Mouse (Mus musculus) embryonic facial prominence, embryonic 10.5 days (tissue): ENCODE data around the gene L3hypdh. TPM values are rescaled to one million over a fixed set of nuclear protein-coding genes. Genes with fewer than 3 reads are reported as not detected.
A peak's percentile ranks its signal among the peaks of the same experiment; 100 is the strongest.

Experiments
- DNase-seq: peaks from one replicate; pipeline ENCODE4 v3.0.0-alpha.2; 2017; ENCODE audit warnings: low spot score
- H3K27ac ChIP-seq: fragments of 300-500 bp; sonication (generic); replicated peaks from 2 replicates; pipeline ENCODE4 v1.5.1; 2016; ENCODE audit warnings: mild to moderate bottlenecking
- H3K27me3 ChIP-seq: fragments of 300-500 bp; sonication (generic); replicated peaks from 2 replicates; pipeline ENCODE4 v1.6.1; 2016; ENCODE audit warnings: low read depth, mild to moderate bottlenecking; ENCODE audit not compliant: poor library complexity, severe bottlenecking
- H3K36me3 ChIP-seq: fragments of 300-500 bp; sonication (generic); replicated peaks from 2 replicates; pipeline ENCODE4 v1.6.1; 2016; ENCODE audit warnings: mild to moderate bottlenecking, moderate library complexity
- H3K4me1 ChIP-seq: fragments of 300-500 bp; sonication (generic); 2 replicates; pipeline ENCODE4 v1.6.1; 2016
- H3K4me3 ChIP-seq: fragments of 300-500 bp; sonication (generic); 2 replicates; pipeline ENCODE4 v1.5.1; 2016; ENCODE audit warnings: mild to moderate bottlenecking, moderate library complexity
- H3K9me3 ChIP-seq: fragments of 300-500 bp; sonication (generic); 2 replicates; pipeline ENCODE4 v1.6.1; 2016; ENCODE audit warnings: mild to moderate bottlenecking
- WGBS: fragments of 180-500 bp; shearing (Covaris S2); methylation state at CpG from one replicate; pipeline ENCODE4 v1.1.7; 2016; 5-methylcytosine and 5-hydroxymethylcytosine counted together
- polyA plus RNA-seq: library from polyadenylated mRNA; unstranded; fragments of >200 nt; fragmentation: Nextera tagmentation; extraction: Ambion mirVana; gene quantifications from 2 replicates; pipeline ENCODE4 v1.2.1, GENCODE M21; 2016

The L3hypdh gene
- polyA plus RNA-seq, 1 experiment from 2014 or later: 11.2 TPM

- no peaks in the 10 kb centered on the region for H3K36me3 ChIP-seq
- peak overlapping the region; percentile 78 for H3K4me3 ChIP-seq
- H3K4me1 ChIP-seq: peaks cover 46% of the 10 kb centered on the region
- peak; percentile 62 for DNase-seq
- WGBS: 2% methylated on average over 46 of the region's 46 CpGs
- H3K27me3 ChIP-seq: no peaks in the 10 kb centered on the region
- H3K27ac ChIP-seq: peak overlapping the region; percentile 96
- H3K9me3 ChIP-seq: no peaks in the 10 kb centered on the region
Measured at GRCm38 (mm10) chr12:72084261-72085023, 797 bp downstream of the L3hypdh start.

GRCm38 (mm10) chr12:72083265-72083664, 2.0 kb downstream of the L3hypdh start:
- DNase-seq: no peak

GRCm38 (mm10) chr12:72082370-72082769, 2.9 kb downstream of the L3hypdh start:
- H3K4me3 ChIP-seq: peak overlapping the region; percentile 42
- DNase-seq: peak; percentile 38

More at GRCm38 (mm10) chr12:72083265-72083664, 2.0 kb downstream of the L3hypdh start:
- no peaks in the 10 kb centered on the region for H3K9me3 ChIP-seq
- WGBS: 84% methylated on average over 9 of the region's 9 CpGs
- H3K4me3 ChIP-seq: no peak overlapping the region
- H3K27me3 ChIP-seq: no peaks in the 10 kb centered on the region
- no peaks in the 10 kb centered on the region for H3K36me3 ChIP-seq
- peaks cover 46% of the 10 kb centered on the region for H3K4me1 ChIP-seq
- no peak overlapping the region for H3K27ac ChIP-seq

GRCm38 (mm10) chr12:72081961-72082360, 3.3 kb downstream of the L3hypdh start:
- Histone ChIP-seq H3K9me3 (no peaks in the 10 kb centered on the region), H3K4me1 (peaks cover 34% of the 10 kb centered on the region), H3K27ac (no peak overlapping the region), H3K36me3 (peaks cover under 1% of the 10 kb centered on the region; the same call in 1 of the 2 replicates), H3K27me3 (no peaks in the 10 kb centered on the region), H3K4me3 (peak overlapping the region; percentile 42)
- WGBS: 78% methylated on average over 3 of the region's 3 CpGs
- no peak for DNase-seq

More at GRCm38 (mm10) chr12:72082370-72082769, 2.9 kb downstream of the L3hypdh start:
- no peak overlapping the region; the same call in 1 of the 2 replicates for H3K27ac ChIP-seq
- H3K4me1 ChIP-seq: peaks cover 38% of the 10 kb centered on the region
- H3K27me3 ChIP-seq: no peaks in the 10 kb centered on the region
- H3K36me3 ChIP-seq: no peaks in the 10 kb centered on the region
- H3K9me3 ChIP-seq: no peaks in the 10 kb centered on the region
- WGBS: 25% methylated on average over 18 of the region's 18 CpGs

- no peak overlapping the region for H3K27ac ChIP-seq
- no peak overlapping the region for H3K4me3 ChIP-seq
- WGBS: 89% methylated on average over 3 of the region's 3 CpGs
- no peaks in the 10 kb centered on the region for H3K9me3 ChIP-seq
- peaks cover 12% of the 10 kb centered on the region for H3K4me1 ChIP-seq
- no peak for DNase-seq
- H3K27me3 ChIP-seq: no peaks in the 10 kb centered on the region
- H3K36me3 ChIP-seq: peaks cover 22% of the 10 kb centered on the region
Measured at GRCm38 (mm10) chr12:72078248-72078647, 7.0 kb downstream of the L3hypdh start.

- peaks cover 47% of the 10 kb centered on the region for H3K27me3 ChIP-seq
- peak within 1 kb of the TSS; percentile 82 for H3K4me3 ChIP-seq
- WGBS: under 1% methylated on average over 94 of the region's 94 CpGs
- H3K9me3 ChIP-seq: no peaks in the 10 kb centered on the region
- peaks cover 17% of the 10 kb centered on the region for H3K4me1 ChIP-seq
- DNase-seq: peak; percentile 92
- H3K27ac ChIP-seq: peak within 1 kb of the TSS; percentile 72
- peaks cover 19% of the 10 kb centered on the region for H3K36me3 ChIP-seq
Measured at GRCm38 (mm10) chr12:72070327-72071269, 14.6 kb downstream of the L3hypdh start, which contains the start of gene Gpr135. Gpr135 (minus strand) TSS chr12:72071125.

- Histone ChIP-seq H3K9me3 (no peaks in the 10 kb centered on the region), H3K27ac (peak overlapping the region; percentile 72), H3K36me3 (peaks cover 13% of the 10 kb centered on the region), H3K4me1 (peaks cover 17% of the 10 kb centered on the region), H3K27me3 (peaks cover 47% of the 10 kb centered on the region), H3K4me3 (peak overlapping the region; percentile 82)
- DNase-seq: peak; percentile 26
- WGBS: 4% methylated on average over 40 of the region's 40 CpGs
Measured at GRCm38 (mm10) chr12:72069626-72070326, 15.5 kb downstream of the L3hypdh start.

- Histone ChIP-seq H3K36me3 (no peaks in the 10 kb centered on the region), H3K4me3 (no peak overlapping the region), H3K9me3 (no peaks in the 10 kb centered on the region), H3K27me3 (0 out of 2 replicates have a peak, but pooled peaks cover 9% of the 10 kb centered on the region), H3K27ac (no peak overlapping the region), H3K4me1 (no peaks in the 10 kb centered on the region)
- WGBS: 82% methylated on average over 1 of the region's 1 CpGs
- DNase-seq: no peak
Measured at GRCm38 (mm10) chr12:72057780-72058179, 27.5 kb downstream of the L3hypdh start.

GRCm38 (mm10) chr12:72053851-72054250, 31.4 kb downstream of the L3hypdh start:
- DNase-seq: no peak
- H3K27me3 ChIP-seq: 0 out of 2 replicates have a peak, but pooled peaks cover 5% of the 10 kb centered on the region
- H3K27ac ChIP-seq: no peak overlapping the region
- no peaks in the 10 kb centered on the region for H3K4me1 ChIP-seq
- H3K36me3 ChIP-seq: no peaks in the 10 kb centered on the region
- 33% methylated on average over 6 of the region's 6 CpGs for WGBS
- 0 out of 2 replicates have a peak, but pooled peaks cover 6% of the 10 kb centered on the region for H3K9me3 ChIP-seq
- no peak overlapping the region for H3K4me3 ChIP-seq

GRCm38 (mm10) chr12:72053303-72053702, 31.9 kb downstream of the L3hypdh start:
- 46% methylated on average over 6 of the region's 6 CpGs for WGBS
- Histone ChIP-seq H3K4me3 (no peak overlapping the region), H3K36me3 (no peaks in the 10 kb centered on the region), H3K27me3 (0 out of 2 replicates have a peak, but pooled peaks cover 5% of the 10 kb centered on the region), H3K4me1 (no peaks in the 10 kb centered on the region), H3K27ac (no peak overlapping the region), H3K9me3 (0 out of 2 replicates have a peak, but pooled peaks cover 6% of the 10 kb centered on the region)
- DNase-seq: no peak

GRCm38 (mm10) chr12:72052571-72052970, 32.7 kb downstream of the L3hypdh start:
- 0 out of 2 replicates have a peak, but pooled peaks cover 6% of the 10 kb centered on the region for H3K9me3 ChIP-seq
- no peak overlapping the region for H3K27ac ChIP-seq
- no peaks in the 10 kb centered on the region for H3K36me3 ChIP-seq
- 0 out of 2 replicates have a peak, but pooled peaks cover 5% of the 10 kb centered on the region for H3K27me3 ChIP-seq
- 77% methylated on average over 6 of the region's 6 CpGs for WGBS
- DNase-seq: no peak
- no peaks in the 10 kb centered on the region for H3K4me1 ChIP-seq
- H3K4me3 ChIP-seq: no peak overlapping the region
